ENCODE assay signal across 21 mouse cellular contexts in the genomic region with DNA sequence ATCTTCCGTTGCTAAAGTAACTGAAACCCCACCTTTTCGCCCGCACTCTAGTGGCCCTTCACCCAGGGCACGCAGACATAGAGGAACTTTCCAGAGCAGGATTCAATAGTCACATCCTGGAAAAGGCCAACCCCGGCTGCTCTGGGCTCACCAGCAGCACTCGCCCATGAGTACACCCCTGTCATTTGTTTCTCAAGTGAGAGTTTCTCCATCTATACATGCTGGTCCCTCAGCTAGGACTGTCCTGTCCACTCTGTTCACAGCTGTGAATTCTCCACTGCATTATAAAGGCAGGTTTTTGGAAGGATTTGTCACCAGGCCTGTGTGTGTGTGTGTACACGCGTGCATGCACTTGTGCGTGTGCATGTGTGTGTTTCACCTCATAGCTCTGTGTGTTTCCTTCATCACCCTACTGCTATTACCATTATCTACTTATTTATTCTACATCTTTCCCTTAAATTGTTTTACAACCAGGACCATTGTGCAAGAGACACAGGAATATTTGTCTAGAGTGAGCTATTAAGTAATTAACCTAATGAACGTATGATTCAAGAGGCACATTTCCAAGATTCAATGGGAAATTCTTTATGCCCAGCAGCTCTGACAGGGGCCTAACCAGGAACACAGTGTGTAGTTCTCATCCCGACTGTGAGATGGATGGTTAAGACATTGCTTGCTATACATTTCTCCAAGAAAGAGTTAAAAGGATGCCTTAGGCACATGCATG. TPM values are rescaled to one million over a fixed set of nuclear protein-coding genes. Genes with fewer than 3 reads are reported as not detected.
A peak's percentile ranks its signal among the peaks of the same experiment; 100 is the strongest.
DNase-seq lines count a peak whose midpoint lies in the region; ATAC-seq and TF ChIP-seq lines count a peak whose summit lies in the region.
"Had no signal": no experiment of that assay in that cellular context is flagged by ENCODE, and none has a peak within 500 bp of the region (broad histone marks: within the 10 kb centered on the region; RNA-seq: fewer than 3 reads in every experiment).

No protein-coding gene starts in this region.

- 0 out of 2 replicates have a peak, but pooled peaks have one; percentile 26 for ATAC-seq in embryonic facial prominence, embryonic 13.5 days (ENCODE audit: insufficient number of reproducible peaks, insufficient read depth, low FRiP score, low TSS enrichment, low read depth)
- 0 out of 2 replicates have a peak, but pooled peaks have one; percentile 2 for ATAC-seq in kidney, embryonic 15.5 days (replicated peaks; ENCODE audit: low FRiP score)
- ATAC-seq in forebrain, postnatal 0 days: no peak
- ATAC-seq: activated CD4-positive, CD25-positive, alpha-beta regulatory T cell, adult 4 months; forebrain, embryonic 14.5 days had no signal

- H3K9ac ChIP-seq in embryonic facial prominence, embryonic 13.5 days: no peak overlapping the region
- no peak overlapping the region for H3K9ac ChIP-seq in kidney, embryonic 15.5 days
- H3K9ac ChIP-seq in forebrain, postnatal 0 days: no peak overlapping the region
- H3K9ac ChIP-seq: embryonic facial prominence, embryonic 15.5 days; hindbrain, embryonic 13.5 days had no signal

- H3K27me3 ChIP-seq in embryonic facial prominence, embryonic 13.5 days: no peaks in the 10 kb centered on the region
- H3K27me3 ChIP-seq in embryonic facial prominence, embryonic 10.5 days (replicated peaks; ENCODE audit: low read depth, poor library complexity, severe bottlenecking): no peaks in the 10 kb centered on the region
- no peaks in the 10 kb centered on the region for H3K27me3 ChIP-seq in kidney, embryonic 15.5 days
- no peaks in the 10 kb centered on the region for H3K27me3 ChIP-seq in forebrain, postnatal 0 days (ENCODE audit: insufficient read depth, low read length)
- H3K27me3 ChIP-seq: embryonic facial prominence, embryonic 15.5 days; hindbrain, embryonic 13.5 days had no signal

- no peak overlapping the region for H3K27ac ChIP-seq in embryonic facial prominence, embryonic 13.5 days
- H3K27ac ChIP-seq in embryonic facial prominence, embryonic 10.5 days (replicated peaks): no peak overlapping the region
- no peak overlapping the region for H3K27ac ChIP-seq in kidney, embryonic 15.5 days
- no peak overlapping the region for H3K27ac ChIP-seq in forebrain, postnatal 0 days (ENCODE audit: low read depth, low read length)
- H3K27ac ChIP-seq: embryonic facial prominence, embryonic 15.5 days; hindbrain, embryonic 10.5 days; hindbrain, embryonic 13.5 days had no signal

- H3K4me3 ChIP-seq in embryonic facial prominence, embryonic 13.5 days: no peak overlapping the region
- no peak overlapping the region for H3K4me3 ChIP-seq in embryonic facial prominence, embryonic 10.5 days
- no peak overlapping the region for H3K4me3 ChIP-seq in kidney, embryonic 15.5 days (replicated peaks)
- no peak overlapping the region for H3K4me3 ChIP-seq in forebrain, postnatal 0 days (ENCODE audit: low read depth, low read length)
- H3K4me3 ChIP-seq: embryonic facial prominence, embryonic 15.5 days; hindbrain, embryonic 10.5 days; hindbrain, embryonic 13.5 days had no signal

- no peak overlapping the region for H3K4me2 ChIP-seq in embryonic facial prominence, embryonic 13.5 days
- no peak overlapping the region for H3K4me2 ChIP-seq in kidney, embryonic 15.5 days
- no peak overlapping the region for H3K4me2 ChIP-seq in forebrain, postnatal 0 days (ENCODE audit: low read depth)
- H3K4me2 ChIP-seq: embryonic facial prominence, embryonic 15.5 days; heart, embryonic 11.5 days; hindbrain, embryonic 13.5 days had no signal

- 86% methylated on average over 11 of the region's 11 CpGs for WGBS in embryonic facial prominence, embryonic 13.5 days
- 91% methylated on average over 11 of the region's 11 CpGs for WGBS in embryonic facial prominence, embryonic 10.5 days
- 82% methylated on average over 11 of the region's 11 CpGs for WGBS in kidney, embryonic 15.5 days
- 91% methylated on average over 11 of the region's 11 CpGs for WGBS in forebrain, postnatal 0 days

- peaks cover 20% of the 10 kb centered on the region; the same call in 1 of the 2 replicates for H3K36me3 ChIP-seq in embryonic facial prominence, embryonic 13.5 days
- peaks cover 20% of the 10 kb centered on the region for H3K36me3 ChIP-seq in embryonic facial prominence, embryonic 10.5 days (replicated peaks)
- 0 out of 2 replicates have a peak, but pooled peaks cover 13% of the 10 kb centered on the region for H3K36me3 ChIP-seq in kidney, embryonic 15.5 days
- no peaks in the 10 kb centered on the region for H3K36me3 ChIP-seq in forebrain, postnatal 0 days (ENCODE audit: insufficient read depth)
- H3K36me3 ChIP-seq: embryonic facial prominence, embryonic 15.5 days; hindbrain, embryonic 13.5 days had no signal

- TF ChIP-seq CTCF in forebrain, postnatal 0 days (IDR thresholded peaks at IDR 0.05; ENCODE audit: low read depth): no peak

- no peak for DNase-seq in embryonic facial prominence, embryonic 10.5 days (ENCODE audit: low spot score)
- no peak for DNase-seq in kidney, postnatal 4 days
- DNase-seq in testis, postnatal 10 days (ENCODE audit: low spot score): peak; percentile 24
- no peak for DNase-seq in testis, postnatal 14 days (ENCODE audit: low spot score)
- no peak for DNase-seq in forebrain, postnatal 0 days
- DNase-seq: adrenal gland, adult 8-10 months; adrenal gland, postnatal 25 days; cerebellum, adult 11-12 months; cerebellum, adult 8-10 months; cerebellum, postnatal 10 days; cerebellum, postnatal 36 days; gastrocnemius, postnatal 10 days; gastrocnemius, postnatal 36 days had no signal

- no peaks in the 10 kb centered on the region for H3K4me1 ChIP-seq in embryonic facial prominence, embryonic 13.5 days
- peaks cover 6% of the 10 kb centered on the region for H3K4me1 ChIP-seq in embryonic facial prominence, embryonic 10.5 days
- H3K4me1 ChIP-seq in kidney, embryonic 15.5 days: 0 out of 2 replicates have a peak, but pooled peaks cover 2% of the 10 kb centered on the region
- H3K4me1 ChIP-seq in forebrain, postnatal 0 days (ENCODE audit: insufficient read depth): no peaks in the 10 kb centered on the region
- H3K4me1 ChIP-seq: embryonic facial prominence, embryonic 15.5 days; hindbrain, embryonic 10.5 days; hindbrain, embryonic 13.5 days had no signal

- no peaks in the 10 kb centered on the region for H3K9me3 ChIP-seq in embryonic facial prominence, embryonic 13.5 days
- no peaks in the 10 kb centered on the region for H3K9me3 ChIP-seq in embryonic facial prominence, embryonic 10.5 days
- H3K9me3 ChIP-seq in kidney, embryonic 15.5 days (replicated peaks): no peaks in the 10 kb centered on the region
- H3K9me3 ChIP-seq in forebrain, postnatal 0 days (ENCODE audit: low read length): no peaks in the 10 kb centered on the region
- H3K9me3 ChIP-seq: embryonic facial prominence, embryonic 15.5 days; hindbrain, embryonic 10.5 days; hindbrain, embryonic 13.5 days had no signal

RNA-seq across cellular contexts. Expression of gene Tram2, which starts 45.8 kb away (rescaled TPM):
- 9.1 and 11.2 TPM in 2 replicates for polyA plus RNA-seq in embryonic facial prominence, embryonic 13.5 days (2015; fragmentation: Nextera tagmentation; extraction: Ambion mirVana)
- 7.4 and 7.5 TPM in 2 replicates for polyA plus RNA-seq in embryonic facial prominence, embryonic 10.5 days (2016; fragmentation: Nextera tagmentation; extraction: Ambion mirVana)
- polyA plus RNA-seq in kidney, embryonic 15.5 days (2015; fragmentation: Nextera tagmentation; extraction: Ambion mirVana): 8.6 and 9.4 TPM in 2 replicates
- total RNA-seq in forebrain, postnatal 0 days (2014; rRNA removed): 0.85 and 1.9 TPM in 2 replicates
- 0.98 and 1.3 TPM in 2 replicates for polyA plus RNA-seq in forebrain, postnatal 0 days (2015; fragmentation: Nextera tagmentation; extraction: Ambion mirVana)
